Mouse (Mus musculus) MEL (cell line): Measurements from ENCODE around the gene Josd1. TPM values are rescaled to one million over a fixed set of nuclear protein-coding genes. Genes with fewer than 3 reads are reported as not detected.
"Not testable (repeated sequence)": the region's sequence is repeated elsewhere in the genome, so short reads cannot be mapped to it uniquely, and the experiment has no call there.

Source experiments
- DNase-seq: peaks from one replicate; pipeline ENCODE4 v3.0.0; 2011; ENCODE audit warnings: low read depth, low spot score
- H3K27ac ChIP-seq: 2 replicates; pipeline ENCODE4 v1.5.1; 2012; ENCODE audit warnings: low read depth, mild to moderate bottlenecking, control low read depth, low read length, moderate library complexity; ENCODE audit not compliant: control insufficient read depth
- H3K27me3 ChIP-seq, 2 experiments: fragments of 150-350 bp in 1 of 2; sonication (generic) in 1 of 2; 2 replicates each; pipeline ENCODE4 v1.6.1; 2012; ENCODE audit warnings: low read length in 2 of 2, mild to moderate bottlenecking in 2 of 2, improper control_type of control experiment in 1 of 2, moderate library complexity in 1 of 2; ENCODE audit not compliant: insufficient read depth in 2 of 2, control insufficient read depth in 1 of 2
- H3K36me3 ChIP-seq, 2 experiments: 2 replicates each; pipeline ENCODE4 v1.6.1; 2012 to 2014; ENCODE audit warnings: low read length in 2 of 2, improper control_type of control experiment in 1 of 2, inconsistent platforms in 1 of 2, mild to moderate bottlenecking in 1 of 2; ENCODE audit not compliant: insufficient read depth in 2 of 2, control insufficient read depth in 1 of 2
- H3K4me1 ChIP-seq, 2 experiments: fragments of 150-350 bp in 1 of 2; sonication (generic) in 1 of 2; 2 replicates each; pipeline ENCODE4 v1.6.1; 2012; ENCODE audit warnings: low read length in 2 of 2, improper control_type of control experiment in 1 of 2, mild to moderate bottlenecking in 1 of 2; ENCODE audit not compliant: insufficient read depth in 2 of 2, control insufficient read depth in 1 of 2
- H3K4me3 ChIP-seq, 2 experiments: fragments of 150-350 bp in 1 of 2; sonication (generic) in 1 of 2; 2 replicates each; pipeline ENCODE4 v1.5.1; 2012; ENCODE audit warnings: low read depth in 2 of 2, low read length in 2 of 2, mild to moderate bottlenecking in 2 of 2, moderate library complexity in 2 of 2, control low read depth in 1 of 2, improper control_type of control experiment in 1 of 2; ENCODE audit not compliant: control insufficient read depth in 1 of 2, insufficient read depth in 1 of 2
- H3K79me2 ChIP-seq: 2 replicates; pipeline ENCODE4 v1.6.1; 2012; ENCODE audit warnings: mild to moderate bottlenecking, low read length, moderate library complexity; ENCODE audit not compliant: control insufficient read depth, poor library complexity, insufficient read depth
- H3K9ac ChIP-seq: 2 replicates; pipeline ENCODE4 v1.6.1; 2012; ENCODE audit warnings: low read depth, mild to moderate bottlenecking, control low read depth, low read length, moderate library complexity; ENCODE audit not compliant: control insufficient read depth, poor library complexity, severe bottlenecking
- H3K9me3 ChIP-seq: fragments of 150-350 bp; sonication (generic); replicated peaks from 2 replicates; pipeline ENCODE4 v1.6.1; 2012; ENCODE audit warnings: mild to moderate bottlenecking, low read length, improper control_type of control experiment, moderate library complexity; ENCODE audit not compliant: insufficient read depth
- BHLHE40 ChIP-seq: IDR thresholded peaks from 2 replicates; pipeline ENCODE4 v1.6.1; 2012; ENCODE audit warnings: low read depth, mild to moderate bottlenecking, inconsistent platforms, low read length, improper control_type of control experiment, borderline replicate concordance
- CTCF ChIP-seq, 3 experiments: IDR thresholded peaks in 2 of 3; conservative IDR thresholded peaks in 1 of 3; 2 replicates each; pipeline ENCODE4 v1.5.1; 2011 to 2012; ENCODE audit warnings: low read length in 3 of 3, low read depth in 2 of 3, mild to moderate bottlenecking in 2 of 3, improper control_type of control experiment in 1 of 3, inconsistent platforms in 1 of 3, mixed read lengths in 1 of 3, moderate library complexity in 1 of 3; ENCODE audit not compliant: control insufficient read depth in 1 of 3, insufficient read depth in 1 of 3, poor library complexity in 1 of 3, severe bottlenecking in 1 of 3
- E2F4 ChIP-seq: IDR thresholded peaks from 2 replicates; pipeline ENCODE4 v1.6.1; 2011; ENCODE audit warnings: low read depth, low read length, improper control_type of control experiment, borderline replicate concordance
- EP300 ChIP-seq, 2 experiments: IDR thresholded peaks; 2 replicates each; pipeline ENCODE4 v1.6.1; 2011; ENCODE audit warnings: improper control_type of control experiment in 2 of 2, low read length in 2 of 2, low read depth in 1 of 2, mild to moderate bottlenecking in 1 of 2
- ETS1 ChIP-seq: IDR thresholded peaks from 2 replicates; pipeline ENCODE4 v1.6.1; 2012; ENCODE audit warnings: low read depth, mild to moderate bottlenecking, inconsistent platforms, low read length, improper control_type of control experiment, moderate library complexity
- GABPA ChIP-seq: IDR thresholded peaks from 2 replicates; pipeline ENCODE4 v1.6.1; 2012; ENCODE audit warnings: low read depth, mild to moderate bottlenecking, inconsistent platforms, low read length, improper control_type of control experiment, moderate library complexity
- GATA1 ChIP-seq: IDR thresholded peaks from 2 replicates; pipeline ENCODE4 v1.6.1; 2011; ENCODE audit warnings: low read depth, low read length, improper control_type of control experiment
- MAFK ChIP-seq: IDR thresholded peaks from 2 replicates; pipeline ENCODE4 v1.6.1; 2011; ENCODE audit warnings: low read depth, mild to moderate bottlenecking, low read length, improper control_type of control experiment, borderline replicate concordance
- MAX ChIP-seq: IDR thresholded peaks from 2 replicates; pipeline ENCODE4 v1.6.1; 2011; ENCODE audit warnings: low read length, improper control_type of control experiment
- MXI1 ChIP-seq: IDR thresholded peaks from 2 replicates; pipeline ENCODE4 v1.6.1; 2011; ENCODE audit warnings: mild to moderate bottlenecking, low read depth, low read length, improper control_type of control experiment
- MYB ChIP-seq: IDR thresholded peaks from 2 replicates; pipeline ENCODE4 v1.6.1; 2011; ENCODE audit warnings: mild to moderate bottlenecking, low read depth, low read length, improper control_type of control experiment
- MYC ChIP-seq: IDR thresholded peaks from 2 replicates; pipeline ENCODE4 v1.6.1; 2011; ENCODE audit warnings: low read depth, mild to moderate bottlenecking, low read length, improper control_type of control experiment, moderate library complexity
- POLR2A ChIP-seq, 2 experiments: IDR thresholded peaks; 2 replicates each; pipeline ENCODE4 v1.6.1; 2011 to 2012; ENCODE audit warnings: low read length in 2 of 2, mild to moderate bottlenecking in 2 of 2, control low read depth in 1 of 2, improper control_type of control experiment in 1 of 2, low read depth in 1 of 2, moderate library complexity in 1 of 2; ENCODE audit not compliant: control insufficient read depth in 1 of 2, insufficient read depth in 1 of 2, poor library complexity in 1 of 2
- SIN3A ChIP-seq: IDR thresholded peaks from 2 replicates; pipeline ENCODE4 v1.6.1; 2012; ENCODE audit warnings: low read length, improper control_type of control experiment, inconsistent platforms
- TBP ChIP-seq: IDR thresholded peaks from 2 replicates; pipeline ENCODE4 v1.8.0; 2011; ENCODE audit warnings: low read depth, low read length, improper control_type of control experiment
- USF1 ChIP-seq: IDR thresholded peaks from 2 replicates; pipeline ENCODE4 v1.6.1; 2014; ENCODE audit warnings: low read depth, mild to moderate bottlenecking, inconsistent platforms, low read length, improper control_type of control experiment, moderate library complexity
- ZMIZ1 ChIP-seq: IDR thresholded peaks from 2 replicates; pipeline ENCODE4 v1.6.1; 2012; ENCODE audit warnings: low read depth, mild to moderate bottlenecking, inconsistent platforms, low read length, improper control_type of control experiment, moderate library complexity
- ZNF384 ChIP-seq: IDR thresholded peaks from 2 replicates; pipeline ENCODE4 v1.6.1; 2012; ENCODE audit warnings: low read depth, mild to moderate bottlenecking, inconsistent platforms, low read length, improper control_type of control experiment
- polyA plus RNA-seq, 2 experiments: library from polyadenylated mRNA; stranded (reverse) in 1 of 2; unstranded in 1 of 2; fragments of >175 nt in 1 of 2; fragments of >200 nt in 1 of 2; gene quantifications; 2 replicates each; pipeline versions ENCODE4 v1.2.1 to v1.2.4; 2012; ENCODE audit warnings: low replicate concordance in 2 of 2, low read depth in 1 of 2; ENCODE audit not compliant: insufficient read length in 2 of 2, insufficient read depth in 1 of 2, missing spikeins in 1 of 2
- total RNA-seq: library from RNA; depleted of rRNA; stranded (reverse); fragments of 300-350 nt; gene quantifications from 2 replicates; pipeline ENCODE4 v1.2.3, GENCODE M21; 2012

Josd1 gene
- total and polyA plus RNA-seq, 3 experiments: 46.5 to 47.2 TPM; not detected in 1

DNA sequence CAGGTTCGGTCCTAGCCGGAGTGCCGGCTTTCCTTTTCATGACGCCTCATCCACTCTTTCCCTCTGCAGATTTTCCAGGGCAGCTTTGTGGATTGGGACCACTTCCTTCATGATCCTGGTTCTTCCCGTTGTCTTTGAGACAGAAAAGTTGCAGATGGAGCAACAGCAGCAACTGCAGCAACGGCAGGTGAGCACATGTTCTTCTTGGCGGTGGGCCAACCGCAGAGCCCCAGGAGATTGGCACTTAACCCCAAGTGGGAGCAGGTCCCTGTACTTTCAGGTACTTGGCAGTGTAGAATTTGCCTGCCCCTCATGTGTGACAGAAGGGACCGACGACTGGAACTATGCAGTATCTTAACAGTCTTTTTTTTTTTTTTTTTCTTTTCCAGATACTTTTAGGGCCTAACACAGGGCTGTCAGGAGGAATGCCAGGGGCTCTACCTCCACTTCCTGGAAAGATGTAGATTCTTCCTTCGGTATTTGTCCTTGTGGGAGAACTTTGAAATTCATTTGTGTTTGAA, 15.8 kb downstream of the Josd1 start:
- Histone ChIP-seq H3K36me3 (peaks cover 11 to 18% of the 10 kb centered on the region in 2 experiments), H3K4me3 (peak overlapping the region; percentile 88 to 98), H3K27ac (peak overlapping the region; percentile 8; the same call in 1 of the 2 replicates), H3K79me2 (peaks cover 17% of the 10 kb centered on the region), H3K9ac (peak overlapping the region; percentile 97)
- peak; percentile 61 for DNase-seq
- H3K9me3 ChIP-seq, H3K4me1 ChIP-seq, H3K27me3 ChIP-seq: not testable (repeated sequence)
- TF ChIP-seq MXI1 (peak; percentile 95), POLR2A (IDR thresholded peaks at IDR 0.05; ENCODE audit: control insufficient read depth in 1 of 2, insufficient read depth in 1 of 2, low read depth in 1 of 2, low read length in 2 of 2, poor library complexity in 1 of 2) (peak in 1 of 2 experiments; percentile 33; a peak in 1 of 4 replicates), MYB (0 out of 2 replicates have a peak, but pooled peaks have one; percentile 25), SIN3A (peak; percentile 70; the same call in 1 of the 2 replicates), MAX (peak; percentile 87), MYC (peak; percentile 94), ZNF384 (peak; percentile 65), BHLHE40 (peak; percentile 15; the same call in 1 of the 2 replicates), ETS1 (0 out of 2 replicates have a peak, but pooled peaks have one; percentile 11)

DNA sequence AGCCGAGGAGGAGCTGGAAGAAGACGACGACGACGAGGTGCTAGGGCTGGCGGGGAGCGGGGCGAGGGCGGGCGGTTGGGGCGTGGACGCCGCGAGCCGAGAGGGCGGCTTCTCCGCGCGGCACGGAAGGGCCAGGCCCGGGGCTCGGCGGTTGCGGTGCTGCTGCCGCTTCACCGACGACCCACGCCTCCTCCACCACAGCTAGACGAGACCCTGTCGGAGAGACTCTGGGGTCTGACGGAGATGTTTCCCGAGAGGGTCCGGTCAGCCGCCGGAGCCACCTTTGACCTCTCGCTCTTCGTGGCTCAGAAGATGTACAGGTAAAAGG, 16.8 kb downstream of the Josd1 start:
- Histone ChIP-seq H3K9me3 (no peaks in the 10 kb centered on the region), H3K9ac (peak overlapping the region; percentile 97), H3K79me2 (peaks cover 17% of the 10 kb centered on the region), H3K27ac (peak overlapping the region; percentile 74), H3K4me1 (no peaks in the 10 kb centered on the region), H3K4me3 (peak overlapping the region; percentile 88 to 98), H3K36me3 (peaks cover 11 to 12% of the 10 kb centered on the region in 2 experiments), H3K27me3 (no peaks in the 10 kb centered on the region)
- DNase-seq: no peak
- TF ChIP-seq CTCF (IDR thresholded peaks at IDR 0.05 in 2 of 3, conservative IDR thresholded peaks at IDR 0.05 in 1 of 3; ENCODE audit: control insufficient read depth in 1 of 3, insufficient read depth in 1 of 3, low read depth in 2 of 3, low read length in 3 of 3, poor library complexity in 1 of 3, severe bottlenecking in 1 of 3): 0 out of 6 replicates have a peak, but pooled peaks of 1 of the 3 experiments have one; percentile 0
- TF ChIP-seq MYC: 0 out of 2 replicates have a peak, but pooled peaks have one; percentile 5
- TF ChIP-seq E2F4: no peak
- TF ChIP-seq ZMIZ1: no peak
- TF ChIP-seq TBP: no peak
- no peak for TF ChIP-seq GATA1
- no peak for TF ChIP-seq USF1
- no peak for TF ChIP-seq GABPA
- peak in 1 of 2 experiments; percentile 88; a peak in 1 of 4 replicates for TF ChIP-seq POLR2A (IDR thresholded peaks at IDR 0.05; ENCODE audit: control insufficient read depth in 1 of 2, insufficient read depth in 1 of 2, low read depth in 1 of 2, low read length in 2 of 2, poor library complexity in 1 of 2)
- no peak for TF ChIP-seq MAFK
- TF ChIP-seq MXI1: 0 out of 2 replicates have a peak, but pooled peaks have one; percentile 8
- TF ChIP-seq MYB: no peak
- no peak for TF ChIP-seq EP300 (IDR thresholded peaks at IDR 0.05; ENCODE audit: low read depth in 1 of 2, low read length in 2 of 2)
